Mouse (Mus musculus) common myeloid progenitor, adult 5-6 weeks (primary cell): ENCODE measurements around the gene Srrm1. TPM values are rescaled to one million over a fixed set of nuclear protein-coding genes. Genes with fewer than 3 reads are reported as not detected.
A peak's percentile ranks its signal among the peaks of the same experiment; 100 is the strongest.

Source experiments
- ATAC-seq: replicated peaks from 2 replicates; pipeline ENCODE4 v1.8.0; 2016; ENCODE audit warnings: low read depth, mild to moderate bottlenecking, moderate TSS enrichment, inconsistent platforms; ENCODE audit not compliant: poor library complexity, severe bottlenecking
- total RNA-seq: library from RNA; stranded (forward); fragments of 200-1000, 187-1606 nt; gene quantifications from 2 replicates; pipeline ENCODE4 v1.2.3, GENCODE M21; 2017

Srrm1 gene
- 206 and 227 TPM in 2 replicates for total RNA-seq

GRCm38 (mm10) chr4:135353066-135353793 lies at the start of gene Srrm1:
Gene Srrm1 (minus strand): TSS chr4:135353321.
- peak; percentile 77 for ATAC-seq

- no peak for ATAC-seq
Measured at GRCm38 (mm10) chr4:135401881-135402280, 48.8 kb upstream of the Srrm1 start.

GRCm38 (mm10) chr4:135397991-135398390 lies 44.9 kb upstream of the Srrm1 start, which contains the start of gene Ncmap:
Gene Ncmap (minus strand): TSS chr4:135398227.
- no peak for ATAC-seq

GRCm38 (mm10) chr4:135397551-135397950 lies 44.4 kb upstream of the Srrm1 start:
- ATAC-seq, result no peak

- no peak for ATAC-seq
Measured at GRCm38 (mm10) chr4:135396303-135396702, 43.2 kb upstream of the Srrm1 start.

GRCm38 (mm10) chr4:135395375-135395774 lies 42.3 kb upstream of the Srrm1 start:
- ATAC-seq, result no peak

- no peak for ATAC-seq
Measured at GRCm38 (mm10) chr4:135394666-135395065, 41.5 kb upstream of the Srrm1 start.

- ATAC-seq, result no peak
Measured at GRCm38 (mm10) chr4:135393381-135393780, 40.3 kb upstream of the Srrm1 start.

GRCm38 (mm10) chr4:135392801-135393200 lies 39.7 kb upstream of the Srrm1 start:
- no peak for ATAC-seq

- no peak for ATAC-seq
Measured at GRCm38 (mm10) chr4:135391014-135391413, 37.9 kb upstream of the Srrm1 start.

GRCm38 (mm10) chr4:135385614-135386013 lies 32.5 kb upstream of the Srrm1 start:
- ATAC-seq, result no peak

- peak; percentile 83 for ATAC-seq
Measured at GRCm38 (mm10) chr4:135382316-135382715, 29.2 kb upstream of the Srrm1 start.

GRCm38 (mm10) chr4:135381355-135381754 lies 28.2 kb upstream of the Srrm1 start:
- 0 out of 2 replicates have a peak, but pooled peaks have one; percentile 12 for ATAC-seq

- no peak for ATAC-seq
Measured at GRCm38 (mm10) chr4:135377241-135377640, 24.1 kb upstream of the Srrm1 start.

GRCm38 (mm10) chr4:135375444-135375843 lies 22.3 kb upstream of the Srrm1 start:
- no peak for ATAC-seq

- ATAC-seq, result no peak
Measured at GRCm38 (mm10) chr4:135373299-135373698, 20.2 kb upstream of the Srrm1 start.

GRCm38 (mm10) chr4:135370372-135370771 lies 17.3 kb upstream of the Srrm1 start:
- no peak for ATAC-seq

GRCm38 (mm10) chr4:135362828-135363227 lies 9.7 kb upstream of the Srrm1 start:
- ATAC-seq, result no peak

- no peak for ATAC-seq
Measured at GRCm38 (mm10) chr4:135361722-135362121, 8.6 kb upstream of the Srrm1 start.

- peak; percentile 54 for ATAC-seq
Measured at GRCm38 (mm10) chr4:135358736-135359135, 5.6 kb upstream of the Srrm1 start.

GRCm38 (mm10) chr4:135357221-135357920 lies 4.2 kb upstream of the Srrm1 start:
- ATAC-seq, result no peak
